Mouse (Mus musculus): ENCODE results near the gene Pnlip. TPM values are rescaled to one million over a fixed set of nuclear protein-coding genes. Genes with fewer than 3 reads are reported as not detected.

Gene Pnlip
- total RNA-seq (2014; fragmentation: Nextera tagmentation) (not detected in 2 replicates), total RNA-seq (2017) (not detected in 2 replicates)

- no peak for ATAC-seq (replicated peaks; ENCODE audit: low FRiP score, low TSS enrichment, poor library complexity, severe bottlenecking)
These were observed at the start of gene Pnlip for GRCm38 (mm10) chr19:58652198-58652597. TSS of gene Pnlip (plus strand) at chr19:58652498.

GRCm38 (mm10) chr19:58609716-58610115, 42.6 kb upstream of the Pnlip start:
- no peak for ATAC-seq (replicated peaks; ENCODE audit: low FRiP score, low TSS enrichment, poor library complexity, severe bottlenecking)

GRCm38 (mm10) chr19:58612745-58613144, 39.6 kb upstream of the Pnlip start:
- ATAC-seq (replicated peaks; ENCODE audit: low FRiP score, low TSS enrichment, poor library complexity, severe bottlenecking) = no peak

DNA sequence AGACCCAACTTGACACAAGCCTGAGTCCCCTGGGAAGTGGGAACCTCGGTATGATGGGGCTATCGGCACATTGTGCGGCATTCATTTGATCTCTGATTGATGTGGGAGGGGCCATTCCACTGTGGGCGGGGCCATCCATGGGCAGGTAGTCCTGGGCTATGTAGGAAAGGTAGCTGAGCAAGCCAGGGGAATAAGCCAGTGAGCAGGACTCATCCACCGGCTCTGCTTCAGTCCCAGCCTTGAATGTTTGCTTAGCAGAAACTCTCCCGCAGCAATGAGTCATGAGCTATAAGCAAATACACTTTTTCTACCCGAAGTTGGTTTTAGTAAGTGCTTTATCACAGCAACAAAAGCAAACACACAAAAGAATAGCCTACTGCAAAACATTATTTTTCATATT, 35.7 kb upstream of the Pnlip start:
- no peak for ATAC-seq (replicated peaks; ENCODE audit: low FRiP score, low TSS enrichment, poor library complexity, severe bottlenecking)

- no peak for ATAC-seq (replicated peaks; ENCODE audit: low FRiP score, low TSS enrichment, poor library complexity, severe bottlenecking)
These were observed 31.6 kb upstream of the Pnlip start for GRCm38 (mm10) chr19:58620661-58621060.

DNA sequence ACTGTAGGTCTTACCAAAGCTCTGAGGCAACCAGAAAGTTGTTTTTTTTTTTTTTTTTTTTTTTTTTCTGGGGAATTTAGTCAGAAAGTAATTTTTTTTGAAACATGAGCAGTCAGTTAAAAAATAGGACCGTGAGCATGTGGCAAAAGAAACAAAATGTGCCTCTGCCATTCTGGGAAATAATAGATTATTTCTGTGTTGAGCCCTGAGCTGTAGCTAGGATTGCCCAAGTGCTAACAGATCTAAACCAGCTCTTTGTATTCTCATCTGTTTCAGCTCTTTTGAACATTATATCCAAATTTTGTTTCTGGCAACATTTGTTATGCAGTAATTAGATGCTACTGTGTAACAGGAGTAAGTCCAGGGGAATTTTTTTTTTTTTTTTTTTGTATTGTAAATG, 30.7 kb upstream of the Pnlip start:
- no peak for ATAC-seq (replicated peaks; ENCODE audit: low FRiP score, low TSS enrichment, poor library complexity, severe bottlenecking)

- no peak for ATAC-seq (replicated peaks; ENCODE audit: low FRiP score, low TSS enrichment, poor library complexity, severe bottlenecking)
These were observed 27.5 kb upstream of the Pnlip start for GRCm38 (mm10) chr19:58624799-58625198.

GRCm38 (mm10) chr19:58625254-58625947, 26.9 kb upstream of the Pnlip start:
- no peak for ATAC-seq (replicated peaks; ENCODE audit: low FRiP score, low TSS enrichment, poor library complexity, severe bottlenecking)

GRCm38 (mm10) chr19:58627406-58628337, 24.6 kb upstream of the Pnlip start:
- ATAC-seq (replicated peaks; ENCODE audit: low FRiP score, low TSS enrichment, poor library complexity, severe bottlenecking) = no peak; the same call in 1 of the 2 replicates

- ATAC-seq (replicated peaks; ENCODE audit: low FRiP score, low TSS enrichment, poor library complexity, severe bottlenecking) = no peak
These were observed 22.9 kb upstream of the Pnlip start for GRCm38 (mm10) chr19:58629351-58629773.

DNA sequence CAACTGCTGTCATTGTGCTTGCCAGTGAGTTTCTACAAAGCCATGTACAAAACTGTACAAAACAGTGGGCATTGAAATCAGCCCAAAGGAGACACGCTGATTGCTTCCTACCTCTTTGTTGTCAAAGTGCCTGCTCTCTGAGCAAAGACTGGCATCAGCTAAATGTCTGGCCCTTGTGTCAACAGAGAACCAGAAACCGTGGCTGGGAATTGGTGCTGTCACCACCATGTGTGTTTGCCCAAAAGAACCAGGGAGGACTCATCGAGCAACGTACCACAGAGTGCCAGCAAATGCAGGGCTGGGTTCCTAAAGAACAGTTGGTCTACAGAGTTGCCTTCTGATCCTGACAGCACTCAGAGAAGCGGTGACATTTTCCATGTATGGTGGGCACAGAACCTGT, 2.3 kb upstream of the Pnlip start:
- no peak for ATAC-seq (replicated peaks; ENCODE audit: low FRiP score, low TSS enrichment, poor library complexity, severe bottlenecking)

DNA sequence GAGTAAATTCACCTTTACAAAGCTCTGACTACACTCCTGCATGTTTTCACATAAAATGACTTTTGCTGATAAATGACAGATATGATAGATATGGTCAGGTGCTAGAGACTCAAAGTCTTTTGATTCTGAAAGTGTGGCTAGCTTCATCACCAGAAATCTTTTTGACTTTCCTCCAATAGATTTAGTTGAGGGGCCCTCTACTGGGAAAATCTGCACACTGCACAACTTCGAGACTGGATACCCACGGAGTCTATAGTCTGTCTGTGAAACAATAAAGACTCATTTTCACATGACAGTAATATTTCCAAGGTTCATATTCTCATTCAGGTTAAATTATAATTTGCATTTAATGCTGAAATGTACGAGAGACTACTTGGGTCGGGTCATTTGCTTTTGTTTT, 9.8 kb downstream of the Pnlip start:
- ATAC-seq (replicated peaks; ENCODE audit: low FRiP score, low TSS enrichment, poor library complexity, severe bottlenecking) = no peak

DNA sequence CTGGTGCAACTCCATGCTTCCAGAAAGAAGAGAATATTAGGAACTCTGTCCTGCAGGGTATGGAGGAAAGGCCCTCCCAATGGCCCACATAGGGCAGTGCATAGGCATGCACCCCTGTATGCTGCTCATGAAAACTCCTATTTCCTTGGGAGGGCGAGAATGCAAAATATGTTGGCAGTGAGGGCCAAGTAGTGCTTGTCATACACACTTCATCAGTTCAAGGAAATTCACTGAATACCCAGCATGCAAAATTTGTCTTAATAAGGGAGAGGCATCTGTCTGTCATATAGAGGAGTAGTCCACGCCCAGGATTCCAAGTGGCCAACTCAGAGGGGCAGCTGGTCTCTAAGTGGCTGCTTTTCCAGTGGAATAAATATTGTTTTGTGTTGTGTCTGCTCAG, 11.0 kb downstream of the Pnlip start:
- ATAC-seq (replicated peaks; ENCODE audit: low FRiP score, low TSS enrichment, poor library complexity, severe bottlenecking) = no peak

- ATAC-seq (replicated peaks; ENCODE audit: low FRiP score, low TSS enrichment, poor library complexity, severe bottlenecking) = no peak
These were observed 12.6 kb downstream of the Pnlip start for GRCm38 (mm10) chr19:58664901-58665300.

GRCm38 (mm10) chr19:58674644-58675043, 22.3 kb downstream of the Pnlip start:
- no peak for ATAC-seq (replicated peaks; ENCODE audit: low FRiP score, low TSS enrichment, poor library complexity, severe bottlenecking)

DNA sequence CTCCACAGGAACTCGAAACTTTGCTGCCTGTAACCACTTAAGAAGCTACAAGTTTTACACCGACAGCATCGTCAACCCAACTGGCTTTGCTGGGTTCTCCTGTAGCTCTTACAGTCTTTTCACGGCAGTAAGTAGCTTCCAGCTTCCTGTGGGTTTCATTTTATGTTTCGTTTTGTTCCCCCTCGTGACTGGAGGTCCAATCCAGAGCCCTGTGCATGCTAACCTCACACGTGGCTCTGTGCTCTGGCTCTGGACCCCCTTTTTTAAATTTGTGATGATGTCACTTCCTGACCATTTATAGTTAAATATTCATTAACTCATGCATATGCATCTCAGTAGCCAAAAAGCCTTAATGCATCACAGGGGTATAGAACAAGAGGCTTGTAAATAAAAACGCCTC, 24.8 kb downstream of the Pnlip start:
- no peak for ATAC-seq (replicated peaks; ENCODE audit: low FRiP score, low TSS enrichment, poor library complexity, severe bottlenecking)

DNA sequence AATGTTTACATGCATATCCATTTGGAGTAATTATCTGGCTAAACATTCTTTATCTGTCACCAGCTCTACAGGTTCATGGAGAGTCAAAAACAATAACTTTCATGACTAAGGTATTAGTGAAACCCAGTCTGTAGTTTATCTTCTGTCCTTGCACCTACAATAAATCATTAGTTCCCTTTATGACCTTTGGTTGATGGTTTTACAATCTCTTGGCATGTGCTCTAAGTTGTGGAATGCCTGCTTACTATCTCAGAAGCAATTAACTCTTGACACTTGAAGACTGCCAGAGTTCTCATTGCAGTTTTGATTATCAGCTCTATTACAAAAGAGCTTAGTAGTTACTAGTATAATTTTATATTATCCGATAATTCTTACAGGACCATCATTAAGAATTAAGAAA, 36.6 kb downstream of the Pnlip start:
- no peak for ATAC-seq (replicated peaks; ENCODE audit: low FRiP score, low TSS enrichment, poor library complexity, severe bottlenecking)

- no peak for ATAC-seq (replicated peaks; ENCODE audit: low FRiP score, low TSS enrichment, poor library complexity, severe bottlenecking)
These were observed 43.0 kb downstream of the Pnlip start for GRCm38 (mm10) chr19:58695314-58695713.

GRCm38 (mm10) chr19:58696235-58696634, 43.9 kb downstream of the Pnlip start:
- no peak for ATAC-seq (replicated peaks; ENCODE audit: low FRiP score, low TSS enrichment, poor library complexity, severe bottlenecking)

GRCm38 (mm10) chr19:58704556-58704955, 52.3 kb downstream of the Pnlip start:
- ATAC-seq (replicated peaks; ENCODE audit: low FRiP score, low TSS enrichment, poor library complexity, severe bottlenecking) = no peak

DNA sequence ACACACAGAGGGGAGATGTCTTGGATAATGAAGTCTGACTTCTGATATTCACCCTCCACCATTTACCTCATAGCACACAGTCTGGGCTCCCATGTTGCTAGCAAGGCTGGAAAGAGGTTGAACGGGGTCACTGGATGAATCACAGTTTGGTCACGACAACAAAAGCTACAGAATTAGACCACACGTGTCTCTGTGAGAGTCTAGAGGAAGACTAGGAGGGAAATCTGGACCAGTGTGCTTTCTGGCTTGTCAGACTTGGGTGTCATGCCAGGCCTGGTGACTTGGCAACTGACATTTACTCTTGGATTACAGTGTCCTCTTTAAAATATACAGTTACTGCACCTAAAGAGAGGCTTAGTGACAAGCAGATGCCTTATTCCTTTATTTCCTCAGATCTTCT, 56.3 kb downstream of the Pnlip start:
- no peak for ATAC-seq (replicated peaks; ENCODE audit: low FRiP score, low TSS enrichment, poor library complexity, severe bottlenecking)
